Mouse (Mus musculus) CH12.LX (cell line): ENCODE measurements around the gene Neil1. TPM values are rescaled to one million over a fixed set of nuclear protein-coding genes. Genes with fewer than 3 reads are reported as not detected.

Experiments used
- DNase-seq: peaks from one replicate; pipeline ENCODE4 v3.0.0-alpha.2; 2013; ENCODE audit errors: extremely low read depth
- H3K27ac ChIP-seq: 2 replicates; pipeline ENCODE4 v1.5.1; 2012; ENCODE audit warnings: low read depth, mild to moderate bottlenecking, control low read depth, moderate library complexity; ENCODE audit not compliant: insufficient read depth
- H3K27me3 ChIP-seq: replicated peaks from 2 replicates; pipeline ENCODE3; 2012; ENCODE audit warnings: inconsistent platforms
- H3K36me3 ChIP-seq, 2 experiments: replicated peaks in 1 of 2; 2 replicates each; pipeline versions ENCODE3 to v1.6.1; 2012; ENCODE audit warnings: inconsistent platforms in 1 of 2, low read length in 1 of 2, mild to moderate bottlenecking in 1 of 2, mixed read lengths in 1 of 2, moderate library complexity in 1 of 2; ENCODE audit not compliant: control insufficient read depth in 1 of 2, insufficient read depth in 1 of 2
- H3K4me1 ChIP-seq, 2 experiments: 2 replicates each; pipeline ENCODE4 v1.6.1; 2012; ENCODE audit warnings: inconsistent platforms in 1 of 2, moderate library complexity in 1 of 2; ENCODE audit not compliant: insufficient read depth in 2 of 2, control insufficient read depth in 1 of 2
- H3K4me2 ChIP-seq: 2 replicates; pipeline ENCODE4 v1.6.1; 2012; ENCODE audit warnings: low read depth, mild to moderate bottlenecking, control low read depth; ENCODE audit not compliant: poor library complexity, insufficient read depth, severe bottlenecking
- H3K4me3 ChIP-seq, 3 experiments: fragments of 150-350 bp in 1 of 3; sonication (generic) in 1 of 3; replicated peaks in 1 of 3; 2 replicates each; pipeline versions ENCODE3 to v1.5.1; 2011 to 2012; ENCODE audit warnings: low read depth in 2 of 3, low read length in 2 of 3, mild to moderate bottlenecking in 2 of 3, moderate library complexity in 2 of 3, control low read depth in 1 of 3, improper control_type of control experiment in 1 of 3, inconsistent platforms in 1 of 3, mixed read lengths in 1 of 3; ENCODE audit not compliant: poor library complexity in 1 of 3
- H3K79me2 ChIP-seq: replicated peaks from 2 replicates; pipeline ENCODE4 v1.6.1; 2012; ENCODE audit warnings: mild to moderate bottlenecking, moderate library complexity; ENCODE audit not compliant: control insufficient read depth, poor library complexity, insufficient read depth, severe bottlenecking; ENCODE audit errors: extremely low read depth
- H3K9ac ChIP-seq: 2 replicates; pipeline ENCODE4 v1.6.1; 2012; ENCODE audit warnings: low read depth, mild to moderate bottlenecking, control low read depth, moderate library complexity; ENCODE audit not compliant: insufficient read depth
- H3K9me3 ChIP-seq: replicated peaks from 2 replicates; pipeline ENCODE3; 2012; ENCODE audit warnings: low read length, inconsistent platforms, mixed read lengths
- CHD1 ChIP-seq: IDR thresholded peaks from 2 replicates; pipeline ENCODE4 v1.6.1; 2012; ENCODE audit warnings: low read depth, low read length, improper control_type of control experiment, inconsistent platforms
- E2F4 ChIP-seq: IDR thresholded peaks from 2 replicates; pipeline ENCODE4 v1.6.1; 2011; ENCODE audit warnings: low read depth, low read length, improper control_type of control experiment; ENCODE audit not compliant: insufficient replicate concordance
- ETS1 ChIP-seq: conservative IDR thresholded peaks from 2 replicates; pipeline ENCODE4 v1.6.1; 2012; ENCODE audit warnings: low read depth, mild to moderate bottlenecking, inconsistent platforms, low read length, improper control_type of control experiment, moderate library complexity
- JUN ChIP-seq: IDR thresholded peaks from 2 replicates; pipeline ENCODE4 v1.6.1; 2011; ENCODE audit warnings: low read depth, mild to moderate bottlenecking, low read length, improper control_type of control experiment, moderate library complexity; ENCODE audit not compliant: insufficient read depth
- KAT2A ChIP-seq: IDR thresholded peaks from 2 replicates; pipeline ENCODE4 v1.6.1; 2012; ENCODE audit warnings: low read length, improper control_type of control experiment, inconsistent platforms; ENCODE audit not compliant: insufficient replicate concordance
- MAFK ChIP-seq: IDR thresholded peaks from 2 replicates; pipeline ENCODE4 v1.6.1; 2011; ENCODE audit warnings: low read length, improper control_type of control experiment; ENCODE audit not compliant: insufficient replicate concordance
- MXI1 ChIP-seq: IDR thresholded peaks from 2 replicates; pipeline ENCODE4 v1.6.1; 2011; ENCODE audit warnings: mild to moderate bottlenecking, low read depth, low read length, improper control_type of control experiment
- NRF1 ChIP-seq: IDR thresholded peaks from 2 replicates; pipeline ENCODE4 v1.6.1; 2014; ENCODE audit warnings: low read depth, mild to moderate bottlenecking, inconsistent platforms, low read length, improper control_type of control experiment, moderate library complexity
- SIN3A ChIP-seq: IDR thresholded peaks from 2 replicates; pipeline ENCODE4 v1.6.1; 2012; ENCODE audit warnings: low read length, improper control_type of control experiment, inconsistent platforms
- UBTF ChIP-seq: IDR thresholded peaks from 2 replicates; pipeline ENCODE4 v1.6.1; 2012; ENCODE audit warnings: low read depth, mild to moderate bottlenecking, inconsistent platforms, low read length, improper control_type of control experiment, moderate library complexity
- ZC3H11A ChIP-seq: IDR thresholded peaks from 2 replicates; pipeline ENCODE4 v1.6.1; 2012; ENCODE audit warnings: low read depth, mild to moderate bottlenecking, inconsistent platforms, low read length, improper control_type of control experiment
- ZKSCAN1 ChIP-seq: IDR thresholded peaks from 2 replicates; pipeline ENCODE4 v1.6.1; 2012; ENCODE audit warnings: low read depth, inconsistent platforms, low read length, improper control_type of control experiment, borderline replicate concordance
- dilution Hi-C: fragments of 300-500 bp; cut with MboI; formaldehyde crosslinking; loops from 2 replicates; pipeline ENCODE4 v1.14.3; 2020; ENCODE audit warnings: low sequenced_read_pairs; ENCODE audit not compliant: extremely low pct_unique_long_range_greater_than_20kb, extremely low pct_ligation_motif_present
- in situ Hi-C: fragments of 300-500 bp; cut with MboI; formaldehyde crosslinking; loops from 3 replicates; pipeline ENCODE4 v1.14.3; 2019; ENCODE audit warnings: low sequenced_read_pairs, low pct_ligation_motif_present, low pct_unique_long_range_greater_than_20kb, mixed read lengths
- polyA plus RNA-seq: library from polyadenylated mRNA; unstranded; fragments of >175 nt; gene quantifications from 2 replicates; pipeline ENCODE4 v1.2.1, GENCODE M21; 2012; ENCODE audit warnings: low read depth; ENCODE audit not compliant: insufficient read length
- total RNA-seq, 2 experiments: library from RNA; depleted of rRNA; stranded (reverse); fragments of 300-350 nt in 1 of 2; fragments of >200 nt in 1 of 2; gene quantifications; 2 replicates each; pipeline ENCODE4 v1.2.3; 2012 to 2014

Gene Neil1
- total and polyA plus RNA-seq, 3 experiments, result 0.13 to 0.21 TPM; not detected in 1

GRCm38 (mm10) chr9:57117261-57117755 is 30.8 kb downstream of the Neil1 start:
- Histone ChIP-seq H3K9me3 (no peaks in the 10 kb centered on the region), H3K27me3 (no peaks in the 10 kb centered on the region), H3K27ac (no peak overlapping the region), H3K4me3 (no peak overlapping the region), H3K4me2 (no peak overlapping the region), H3K9ac (no peak overlapping the region), H3K4me1 (peaks cover 0 to 19% of the 10 kb centered on the region in 2 experiments; a peak in 2 of 4 replicates), H3K79me2 (no peaks in the 10 kb centered on the region; the same call in 1 of the 2 replicates), H3K36me3 (peaks cover 48 to 90% of the 10 kb centered on the region in 2 experiments)
- in situ Hi-C loops (no loop called here), dilution Hi-C loops (no loop called here)
- DNase-seq, result no peak
- TF ChIP-seq MAFK (no peak), KAT2A (no peak), MXI1 (no peak), ZC3H11A (no peak), ZKSCAN1 (no peak), ETS1 (no peak), UBTF (no peak), JUN (no peak), CHD1 (no peak), NRF1 (no peak), SIN3A (no peak), E2F4 (no peak)

Other genes with a start within 250 kb of the Neil1 start
- gene Snx33, start 219.9 kb downstream of the Neil1 start, total RNA-seq (2012; rRNA removed), result 2.6 and 3.2 TPM in 2 replicates
- 1.4 and 1.7 TPM in 2 replicates for gene Snx33, start 219.9 kb downstream of the Neil1 start, total RNA-seq (2014; rRNA removed)
- 2.2 and 2.6 TPM in 2 replicates for gene Snx33, start 219.9 kb downstream of the Neil1 start, polyA plus RNA-seq
- 196 and 197 TPM in 2 replicates for gene Imp3, start 210.8 kb downstream of the Neil1 start, total RNA-seq (2012; rRNA removed)
- gene Imp3, start 210.8 kb downstream of the Neil1 start, total RNA-seq (2014; rRNA removed), result 134 and 165 TPM in 2 replicates
- gene Imp3, start 210.8 kb downstream of the Neil1 start, polyA plus RNA-seq, result 134 and 154 TPM in 2 replicates
- gene Snupn, start 197.4 kb downstream of the Neil1 start, total RNA-seq (2012; rRNA removed), result 21.2 and 22.3 TPM in 2 replicates
- 25.1 and 27.3 TPM in 2 replicates for gene Snupn, start 197.4 kb downstream of the Neil1 start, total RNA-seq (2014; rRNA removed)
- gene Snupn, start 197.4 kb downstream of the Neil1 start, polyA plus RNA-seq, result 18.3 and 21.8 TPM in 2 replicates
- 10.4 and 11.3 TPM in 2 replicates for gene Ptpn9, start 153.4 kb downstream of the Neil1 start, total RNA-seq (2012; rRNA removed)
- gene Ptpn9, start 153.4 kb downstream of the Neil1 start, total RNA-seq (2014; rRNA removed), result 10.4 and 10.9 TPM in 2 replicates
- gene Ptpn9, start 153.4 kb downstream of the Neil1 start, polyA plus RNA-seq, result 17.7 and 21.3 TPM in 2 replicates
- gene Sin3a, start 76.3 kb downstream of the Neil1 start, total RNA-seq (2012; rRNA removed), result 26.4 and 28.7 TPM in 2 replicates
- 17.7 and 23.0 TPM in 2 replicates for gene Sin3a, start 76.3 kb downstream of the Neil1 start, total RNA-seq (2014; rRNA removed)
- 32.1 and 32.4 TPM in 2 replicates for gene Sin3a, start 76.3 kb downstream of the Neil1 start, polyA plus RNA-seq
- 57.8 and 59.2 TPM in 2 replicates for gene Man2c1, start 17.6 kb downstream of the Neil1 start, total RNA-seq (2012; rRNA removed)
- gene Man2c1, start 17.6 kb downstream of the Neil1 start, total RNA-seq (2014; rRNA removed), result 50.4 and 58.9 TPM in 2 replicates
- gene Man2c1, start 17.6 kb downstream of the Neil1 start, polyA plus RNA-seq, result 60.3 and 74.7 TPM in 2 replicates
- 96.5 and 98.3 TPM in 2 replicates for gene Commd4, start 10.0 kb upstream of the Neil1 start, total RNA-seq (2012; rRNA removed)
- 36.9 and 41.8 TPM in 2 replicates for gene Commd4, start 10.0 kb upstream of the Neil1 start, total RNA-seq (2014; rRNA removed)
- 98.9 and 106 TPM in 2 replicates for gene Commd4, start 10.0 kb upstream of the Neil1 start, polyA plus RNA-seq
- gene Trcg1, start 88.3 kb upstream of the Neil1 start, total RNA-seq (2012; rRNA removed), result not detected in 2 replicates
- not detected in 2 replicates for gene Trcg1, start 88.3 kb upstream of the Neil1 start, total RNA-seq (2014; rRNA removed)
- not detected in 2 replicates for gene Trcg1, start 88.3 kb upstream of the Neil1 start, polyA plus RNA-seq
- gene 1700017B05Rik, start 114.3 kb upstream of the Neil1 start, total RNA-seq (2012; rRNA removed), result 38.6 and 49.4 TPM in 2 replicates
- 23.4 and 26.4 TPM in 2 replicates for gene 1700017B05Rik, start 114.3 kb upstream of the Neil1 start, total RNA-seq (2014; rRNA removed)
- gene 1700017B05Rik, start 114.3 kb upstream of the Neil1 start, polyA plus RNA-seq, result 51.2 and 56.0 TPM in 2 replicates